Mouse (Mus musculus) cortical plate, adult 2 months (tissue): ENCODE data around the gene Tmem150b.

ENCODE experiments used
- CTCF ChIP-seq: fragments of 200-500 bp; IDR thresholded peaks from 2 replicates; pipeline ENCODE4 v1.5.1; 2011; ENCODE audit warnings: mild to moderate bottlenecking, control low read depth, low read length; ENCODE audit not compliant: insufficient read depth; ENCODE audit errors: extremely low read depth
- POLR2A ChIP-seq: fragments of 200-500 bp; IDR thresholded peaks from 2 replicates; pipeline ENCODE4 v1.6.1; 2011; ENCODE audit warnings: mild to moderate bottlenecking, low read length, control low read depth; ENCODE audit not compliant: insufficient read depth; ENCODE audit errors: extremely low read depth

GRCm38 (mm10) chr7:4724359-4724758 is 690 bp downstream of the Tmem150b start:
- TF ChIP-seq POLR2A, result no peak
- TF ChIP-seq CTCF, result no peak
